Mouse (Mus musculus): ENCODE measurements around the gene Trim50.

DNA sequence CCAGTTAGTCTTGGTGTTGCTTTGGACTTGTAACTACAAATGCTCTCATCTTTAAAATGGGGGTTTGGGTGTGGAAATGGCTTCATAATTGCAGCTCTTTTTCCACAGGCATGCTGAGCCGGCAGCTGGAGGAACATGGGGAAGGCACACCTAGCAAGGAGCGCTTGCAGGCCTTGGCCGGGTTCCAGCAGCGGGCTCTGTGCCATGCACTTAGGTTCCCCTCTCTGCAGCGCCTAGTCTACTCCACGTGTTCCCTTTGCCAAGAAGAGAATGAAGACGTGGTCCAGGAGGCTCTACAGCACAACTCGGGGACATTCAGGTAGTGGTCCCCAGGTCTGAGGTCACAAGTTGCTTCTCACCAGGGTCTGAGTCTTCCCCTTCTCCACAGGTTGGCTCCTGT is 22.1 kb downstream of the Trim50 start:
- TF ChIP-seq CTCF (IDR thresholded peaks at IDR 0.05; ENCODE audit: control insufficient read depth, insufficient read depth, insufficient read length) = no peak
- TF ChIP-seq MYOD1 (IDR thresholded peaks at IDR 0.05; ENCODE audit: control insufficient read depth, insufficient read length, low read depth) = no peak

Measured in C2C12 (cell line).